Mouse (Mus musculus) lung, postnatal 0 days (tissue): ENCODE data around the gene Rhobtb3.

Experiments
- CTCF ChIP-seq: IDR thresholded peaks from 2 replicates; pipeline ENCODE4 v1.5.1; 2016; ENCODE audit warnings: antibody characterized with exemption, mild to moderate bottlenecking
- EP300 ChIP-seq: IDR thresholded peaks from 2 replicates; pipeline ENCODE4 v1.6.1; 2016; ENCODE audit warnings: antibody characterized with exemption, mild to moderate bottlenecking, control low read depth

DNA sequence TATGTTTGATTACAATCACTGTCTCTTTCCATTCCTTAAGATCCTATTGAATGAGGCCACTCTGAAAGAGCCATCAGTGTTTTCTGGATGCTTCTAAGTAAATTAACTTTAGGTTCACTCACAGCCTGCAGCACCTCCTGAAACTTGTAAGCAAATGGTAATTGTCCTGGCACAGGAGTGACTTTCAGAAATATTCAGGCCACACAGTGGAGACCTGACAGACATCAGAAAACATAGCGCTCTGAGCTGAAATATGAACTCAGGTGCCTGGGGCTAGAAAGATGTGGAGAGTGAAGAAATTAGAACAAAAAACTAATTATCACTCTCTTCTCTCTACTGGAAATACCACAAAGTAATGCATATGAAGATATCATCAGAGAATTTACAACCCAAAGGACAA, 10.4 kb downstream of the Rhobtb3 start:
- TF ChIP-seq CTCF (no peak), EP300 (no peak)
